Mouse (Mus musculus) kidney, postnatal 36 days (tissue): ENCODE data around the gene Dcst1.

Source experiments
- DNase-seq, 2 experiments: peaks; one replicate each; pipeline ENCODE4 v3.0.0; 2021 to 2022; ENCODE audit warnings: mixed read lengths in 2 of 2

Dcst1 gene

GRCm38 (mm10) chr3:89331561-89331960 is 33.5 kb downstream of the Dcst1 start:
- DNase-seq = no peak

GRCm38 (mm10) chr3:89330948-89331347 is 34.1 kb downstream of the Dcst1 start:
- no peak for DNase-seq

GRCm38 (mm10) chr3:89330346-89330745 is 34.7 kb downstream of the Dcst1 start:
- no peak for DNase-seq

- no peak for DNase-seq
Observed at GRCm38 (mm10) chr3:89328623-89329022, 36.4 kb downstream of the Dcst1 start.

GRCm38 (mm10) chr3:89327371-89327870 is 37.6 kb downstream of the Dcst1 start:
- no peak for DNase-seq

- no peak for DNase-seq
Observed at GRCm38 (mm10) chr3:89325882-89326281, 39.2 kb downstream of the Dcst1 start.

- DNase-seq = peak; percentile 66 to 80
Observed at GRCm38 (mm10) chr3:89322514-89323165, 42.4 kb downstream of the Dcst1 start, which contains the start of gene Efna3. Efna3 (minus strand) TSS chr3:89322965.

GRCm38 (mm10) chr3:89322131-89322500 is 42.9 kb downstream of the Dcst1 start:
- DNase-seq = no peak

- peak in 1 of 2 experiments; percentile 60 for DNase-seq
Observed at GRCm38 (mm10) chr3:89321183-89322130, 43.6 kb downstream of the Dcst1 start.

GRCm38 (mm10) chr3:89320581-89321182 is 44.4 kb downstream of the Dcst1 start:
- peak in 1 of 2 experiments; percentile 62 for DNase-seq

GRCm38 (mm10) chr3:89319591-89320350 is 45.3 kb downstream of the Dcst1 start:
- DNase-seq = no peak

GRCm38 (mm10) chr3:89318971-89319590 is 46.0 kb downstream of the Dcst1 start:
- no peak for DNase-seq

GRCm38 (mm10) chr3:89318316-89318715 is 46.7 kb downstream of the Dcst1 start:
- no peak for DNase-seq

GRCm38 (mm10) chr3:89317246-89317645 is 47.8 kb downstream of the Dcst1 start:
- no peak for DNase-seq

GRCm38 (mm10) chr3:89316833-89317232 is 48.2 kb downstream of the Dcst1 start:
- peak; percentile 91 to 92 for DNase-seq

GRCm38 (mm10) chr3:89315930-89316831 is 48.9 kb downstream of the Dcst1 start:
- peak in 1 of 2 experiments; percentile 46 for DNase-seq

- peak; percentile 85 to 91 for DNase-seq
Observed at GRCm38 (mm10) chr3:89315195-89315929, 49.7 kb downstream of the Dcst1 start.

GRCm38 (mm10) chr3:89314791-89315190 is 50.3 kb downstream of the Dcst1 start:
- DNase-seq = no peak

GRCm38 (mm10) chr3:89314340-89314739 is 50.7 kb downstream of the Dcst1 start:
- no peak for DNase-seq

GRCm38 (mm10) chr3:89308089-89308488 is 57.0 kb downstream of the Dcst1 start:
- peak; percentile 81 to 82 for DNase-seq
